Mouse (Mus musculus) heart, postnatal 0 days (tissue): Measurements from ENCODE around the gene Relb.

Experiments
- CTCF ChIP-seq: IDR thresholded peaks from 2 replicates; pipeline ENCODE4 v1.5.1; 2016; ENCODE audit warnings: antibody characterized with exemption, control low read depth, low read depth
- EP300 ChIP-seq: IDR thresholded peaks from 2 replicates; pipeline ENCODE4 v1.6.1; 2016; ENCODE audit warnings: antibody characterized with exemption, low read depth

GRCm38 (mm10) chr7:19678901-19679300 is 49.7 kb upstream of the Relb start:
- TF ChIP-seq CTCF (no peak), EP300 (no peak)
